Mouse (Mus musculus) heart, adult 9 months (tissue): ENCODE data around the gene Pcyt1a.

Source experiments
- DNase-seq, 2 experiments: peaks; one replicate each; pipeline ENCODE4 v3.0.0; 2022; ENCODE audit warnings: low spot score in 2 of 2

Gene Pcyt1a

DNA sequence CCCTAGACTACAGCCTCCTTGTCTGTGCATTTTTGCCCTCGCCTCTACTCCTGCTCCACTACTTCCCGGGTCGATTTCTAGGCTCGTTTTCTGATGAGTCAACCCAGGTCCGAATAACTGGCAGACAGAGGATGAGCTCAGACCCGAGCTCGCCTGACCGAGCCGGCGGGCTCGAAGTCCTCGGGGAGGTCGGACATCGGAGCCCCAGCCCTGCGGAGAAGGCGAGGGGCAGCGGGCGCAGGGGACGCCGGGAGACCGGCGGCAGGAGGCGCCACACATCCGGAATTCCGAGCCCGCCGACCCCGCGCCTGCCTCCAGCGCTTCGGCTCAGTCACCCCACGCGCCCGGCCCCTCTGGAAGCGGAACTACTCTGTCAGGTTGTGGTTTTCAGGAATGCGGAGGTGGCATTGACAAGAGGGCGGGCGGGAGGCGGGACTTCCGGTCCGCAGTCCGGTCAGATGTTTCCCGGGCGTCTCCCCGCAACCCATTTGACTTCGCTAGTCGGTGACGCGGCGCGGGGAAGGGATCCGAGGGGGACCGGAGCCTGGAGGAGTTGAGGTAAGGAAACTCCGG is at the start of gene Pcyt1a:
Pcyt1a (plus strand) TSS at position 448 of the 573 bp plus-strand sequence.
- peak; percentile 92 to 93 for DNase-seq

DNA sequence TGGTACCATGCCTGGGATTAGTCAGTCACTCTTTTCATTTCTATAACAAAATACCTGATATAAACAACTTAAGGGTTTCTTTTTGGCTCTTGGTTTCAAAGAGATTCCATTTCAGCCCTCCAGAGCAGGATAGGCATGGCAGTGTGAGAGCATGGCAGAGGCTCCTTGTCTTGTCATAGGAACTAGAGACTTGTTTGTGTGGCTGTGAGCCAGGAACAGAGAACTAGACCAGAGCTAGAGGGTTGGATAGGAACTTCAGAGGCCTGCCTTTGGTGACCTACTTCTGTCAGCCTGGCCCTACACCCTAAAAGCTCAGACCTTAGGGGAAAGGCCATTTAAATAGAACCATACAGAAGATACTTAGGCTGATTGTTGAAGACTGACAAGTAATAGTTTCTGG is 47.8 kb upstream of the Pcyt1a start:
- no peak for DNase-seq

GRCm38 (mm10) chr16:32384885-32385284 is 45.8 kb upstream of the Pcyt1a start:
- no peak for DNase-seq

- no peak for DNase-seq
These were observed 43.9 kb upstream of the Pcyt1a start for GRCm38 (mm10) chr16:32386826-32387225.

DNA sequence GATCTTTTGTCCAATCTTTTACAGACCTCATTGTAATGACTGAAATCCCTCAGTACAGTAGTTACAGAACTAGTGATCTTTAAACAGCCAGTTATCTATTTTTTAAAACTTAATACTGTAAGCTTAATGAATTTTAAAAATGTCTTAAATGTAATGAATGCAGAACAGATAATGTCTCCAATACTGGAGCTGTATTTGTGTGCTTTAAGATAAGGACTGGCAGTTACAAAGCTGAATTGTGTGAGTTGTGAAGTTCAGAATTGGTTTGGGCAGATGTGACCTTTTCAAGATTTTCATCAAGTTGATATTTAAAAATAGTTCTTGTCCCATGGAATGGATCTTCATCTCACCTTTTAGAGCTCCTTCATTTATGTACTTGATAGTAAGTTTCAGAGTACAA is 41.7 kb upstream of the Pcyt1a start:
- no peak for DNase-seq

DNA sequence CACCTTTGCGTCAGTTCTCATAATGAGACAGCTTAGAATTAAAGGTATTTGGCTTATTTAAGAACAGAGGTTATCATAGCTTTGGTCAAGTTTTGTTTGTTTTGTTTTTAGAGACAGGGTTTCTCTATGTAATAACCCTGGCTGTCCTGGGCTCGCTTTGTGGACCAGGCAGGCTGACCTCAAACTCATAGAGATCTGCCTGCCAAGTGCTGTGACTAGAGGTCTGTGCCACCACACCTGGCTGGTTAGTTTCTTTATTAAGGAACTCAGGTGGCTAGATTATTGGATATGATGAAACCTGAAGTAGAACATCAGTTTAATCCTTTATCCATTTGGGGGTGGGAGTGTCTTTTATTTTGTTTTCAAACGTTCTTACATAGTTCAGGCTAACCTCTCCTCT is 40.9 kb upstream of the Pcyt1a start:
- DNase-seq: no peak

GRCm38 (mm10) chr16:32390882-32391281 is 39.8 kb upstream of the Pcyt1a start:
- DNase-seq: no peak

DNA sequence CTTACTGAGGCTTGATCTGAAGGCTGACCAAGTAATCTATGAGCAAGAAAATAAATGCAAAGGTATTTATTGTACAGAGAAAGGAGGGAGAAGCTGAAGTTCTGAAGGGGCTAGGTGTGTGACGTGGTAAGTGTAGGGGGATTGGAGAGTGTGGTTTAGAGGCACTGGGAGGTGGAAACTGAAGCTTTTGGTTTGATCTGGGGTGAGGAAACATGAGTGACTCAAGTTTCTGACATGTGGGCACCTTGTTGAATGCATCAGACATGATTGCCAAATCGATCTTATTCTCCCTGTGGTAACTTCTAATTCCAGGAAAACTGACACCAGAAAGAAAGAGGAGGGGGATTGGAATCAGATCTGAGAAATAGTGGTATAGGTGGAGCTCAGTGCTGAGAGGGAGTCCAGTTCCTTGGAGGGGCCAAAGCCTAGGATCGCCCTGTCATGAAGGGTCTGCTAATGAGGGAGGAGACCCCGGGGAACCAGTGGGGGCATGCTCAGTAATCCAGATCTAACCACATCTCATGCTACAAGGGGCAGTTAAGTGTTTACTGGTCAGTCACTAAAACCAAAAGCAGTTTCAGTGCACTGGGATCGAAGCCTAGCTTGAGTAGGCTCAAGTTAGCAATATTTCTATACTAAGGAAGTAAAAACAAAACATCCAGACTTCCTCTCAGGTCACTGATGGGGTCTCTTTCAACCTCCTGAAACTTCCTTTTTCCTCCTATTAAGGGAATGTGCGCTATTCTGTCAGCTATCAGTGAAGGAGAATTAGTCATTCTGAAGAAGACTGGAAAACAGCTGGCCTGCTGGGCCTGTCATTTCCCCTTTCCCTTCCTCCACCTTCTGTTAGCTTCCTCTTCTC is 34.8 kb upstream of the Pcyt1a start:
- DNase-seq: peak in 1 of 2 experiments; percentile 57

GRCm38 (mm10) chr16:32396541-32396835 is 34.2 kb upstream of the Pcyt1a start:
- DNase-seq: peak in 1 of 2 experiments; percentile 39

DNA sequence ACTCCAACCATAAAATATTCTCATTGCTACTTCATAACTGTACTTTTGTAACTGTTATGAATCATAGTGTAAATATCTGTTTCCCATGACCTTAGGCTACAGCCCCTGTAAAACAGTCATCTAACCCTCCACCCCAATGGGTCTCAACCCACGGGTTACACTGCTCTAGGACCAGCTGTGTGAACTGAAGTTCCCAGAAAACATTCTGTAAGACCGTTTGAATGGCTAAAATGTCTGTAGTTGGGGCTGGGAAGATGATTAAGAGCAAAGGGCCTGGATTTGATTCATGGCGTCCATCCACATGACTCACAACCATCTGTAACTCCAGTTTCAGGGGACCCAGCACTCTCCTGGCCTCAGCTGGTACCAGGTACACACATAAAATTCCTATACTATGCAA is 32.5 kb upstream of the Pcyt1a start:
- no peak for DNase-seq

- no peak for DNase-seq
These were observed 30.5 kb upstream of the Pcyt1a start, which contains the start of gene Tm4sf19 for GRCm38 (mm10) chr16:32400267-32400666. Gene Tm4sf19 (plus strand): TSS chr16:32400506.

DNA sequence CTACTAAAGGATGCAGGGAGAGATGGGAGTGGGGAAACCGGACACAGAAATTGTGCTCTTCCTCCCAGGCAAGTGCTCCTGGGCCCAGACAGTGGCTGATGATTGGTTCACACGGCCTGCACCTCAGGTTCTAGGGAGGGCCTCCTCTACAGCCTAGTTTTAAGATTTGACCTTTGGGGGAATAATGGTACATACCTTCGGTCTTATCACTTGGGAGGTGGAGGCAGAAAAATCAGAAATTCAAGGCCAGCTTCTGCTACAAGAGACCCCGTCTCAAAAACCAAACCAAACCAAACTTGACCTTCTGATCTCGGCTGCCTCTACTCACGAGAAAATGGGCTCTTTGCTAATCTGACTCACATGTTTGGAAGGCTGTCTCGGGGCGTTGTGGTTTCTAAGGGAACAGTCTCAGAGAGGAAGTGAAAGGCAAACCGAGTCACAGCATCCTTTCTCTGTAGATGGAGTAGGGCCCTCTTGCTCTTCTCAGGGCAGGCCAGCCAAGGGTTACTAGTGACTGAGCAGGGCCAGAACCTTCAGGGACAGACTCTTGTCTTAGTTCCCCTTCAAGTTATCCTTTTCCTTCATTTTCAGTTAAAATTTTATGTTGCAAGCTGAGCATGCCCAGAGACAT is 29.3 kb upstream of the Pcyt1a start:
- peak; percentile 6 to 41 for DNase-seq

GRCm38 (mm10) chr16:32402818-32403217 is 27.9 kb upstream of the Pcyt1a start:
- no peak for DNase-seq

- DNase-seq: no peak
These were observed 25.0 kb upstream of the Pcyt1a start for GRCm38 (mm10) chr16:32405716-32406115.

- no peak for DNase-seq
These were observed 24.1 kb upstream of the Pcyt1a start for GRCm38 (mm10) chr16:32406671-32407070.

DNA sequence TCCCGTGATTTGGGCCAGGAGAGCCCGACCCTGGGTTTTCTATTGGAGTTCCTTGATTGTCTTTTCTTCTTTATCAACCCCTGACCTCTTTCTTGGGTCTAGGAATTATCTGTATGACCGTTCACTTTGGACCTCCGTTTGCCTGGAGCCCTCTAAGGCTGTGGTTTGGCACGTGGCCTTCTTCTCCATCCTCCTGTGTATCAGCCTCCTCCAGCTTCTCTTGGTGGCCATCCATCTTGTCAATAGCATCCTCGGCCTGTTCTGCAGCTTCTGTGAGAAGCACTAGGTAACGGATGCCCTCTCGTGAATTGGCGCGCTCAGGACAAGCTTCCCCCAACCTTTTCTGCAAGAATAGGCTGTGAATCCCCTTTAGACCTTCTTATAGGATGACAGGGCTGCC is 23.0 kb upstream of the Pcyt1a start:
- DNase-seq: no peak

DNA sequence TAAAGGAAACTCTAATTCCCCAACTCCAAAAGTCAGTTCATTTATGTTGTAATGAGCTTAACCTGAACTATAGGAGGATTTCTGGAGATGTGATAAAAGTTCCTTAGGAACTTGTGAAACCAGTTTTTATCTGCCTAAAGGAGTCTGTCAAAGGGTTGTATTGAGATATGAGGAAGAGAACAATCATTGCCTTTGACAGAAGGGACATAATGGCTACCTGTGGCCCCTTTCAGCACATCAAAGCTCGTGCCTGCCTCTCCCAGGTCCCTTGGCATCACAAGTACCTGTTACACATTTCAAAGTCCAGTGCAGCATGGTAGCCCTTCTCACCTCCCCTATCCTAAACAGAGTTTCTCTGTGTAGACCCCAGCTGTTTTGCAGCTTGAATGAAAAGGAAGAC is 13.3 kb upstream of the Pcyt1a start:
- DNase-seq: no peak

DNA sequence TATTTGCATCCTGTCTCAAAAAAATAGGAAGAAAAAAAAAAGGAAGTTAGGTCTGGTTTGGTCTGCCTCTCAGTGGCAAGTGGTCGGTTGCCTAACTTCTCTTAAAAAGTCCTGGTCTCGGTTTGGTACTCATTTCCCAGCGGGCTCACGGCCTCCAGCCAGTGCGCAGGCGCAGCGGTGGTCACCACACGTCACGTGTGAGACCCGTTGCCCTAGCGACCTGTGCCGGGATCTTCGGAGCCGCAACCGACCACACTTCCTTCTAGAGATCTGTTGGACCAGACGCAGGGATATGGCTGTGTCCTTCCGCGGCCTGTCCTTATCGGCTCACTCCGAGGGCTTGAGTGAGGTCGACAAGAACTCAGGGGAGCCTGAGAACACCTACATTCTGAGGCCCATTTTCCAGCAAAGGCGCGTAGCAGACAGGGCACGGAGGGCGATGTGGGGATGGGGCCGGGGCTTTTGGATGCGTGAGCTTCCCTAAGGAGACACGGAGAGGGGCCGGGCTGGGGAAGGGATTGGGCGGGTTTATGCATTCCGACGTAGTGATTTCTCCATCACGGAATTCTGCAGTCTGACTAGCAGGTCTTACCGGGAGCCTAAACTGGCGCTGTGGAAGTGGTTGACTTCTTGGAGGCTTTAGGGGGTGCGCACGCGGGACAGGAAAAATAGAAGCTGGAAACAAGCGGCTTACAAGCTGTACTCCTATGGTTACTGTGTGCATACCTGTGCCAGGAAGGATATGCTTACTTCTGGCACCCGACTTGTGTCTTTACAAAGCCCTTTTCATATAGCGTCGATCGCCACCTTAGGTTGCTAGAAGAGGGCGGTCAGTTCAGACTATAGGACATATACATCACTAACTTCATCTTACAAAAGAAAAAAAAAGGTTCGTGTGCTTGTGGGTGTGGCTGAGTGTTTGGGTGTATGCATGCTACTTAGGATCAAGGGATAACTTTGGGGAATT is 10.9 kb upstream of the Pcyt1a start, which contains the start of gene Tctex1d2:
Tctex1d2 (plus strand) TSS at position 186 of the 967 bp plus-strand sequence.
- peak; percentile 96 to 98 for DNase-seq

DNA sequence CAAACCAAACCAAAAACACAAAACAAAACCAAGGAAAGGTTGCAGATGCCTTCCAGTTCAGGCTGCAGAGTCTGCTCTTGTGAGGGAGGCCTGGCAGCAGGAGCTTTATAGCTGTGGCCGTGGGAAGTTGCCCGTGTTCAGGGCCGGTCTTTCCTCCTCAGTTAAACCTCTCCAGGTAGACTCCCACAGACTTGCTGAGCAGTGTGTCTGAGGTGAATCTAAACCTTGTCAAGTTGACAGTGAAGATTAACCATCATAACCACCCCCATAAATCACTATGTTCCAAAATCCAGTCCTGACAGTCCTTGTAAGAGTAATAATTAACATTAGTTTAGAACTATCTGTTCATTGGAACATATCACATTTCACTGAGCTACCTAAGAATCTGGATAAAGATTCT is 3.2 kb upstream of the Pcyt1a start:
- no peak for DNase-seq

- DNase-seq: no peak
These were observed 398 bp downstream of the Pcyt1a start for GRCm38 (mm10) chr16:32431047-32431591.

DNA sequence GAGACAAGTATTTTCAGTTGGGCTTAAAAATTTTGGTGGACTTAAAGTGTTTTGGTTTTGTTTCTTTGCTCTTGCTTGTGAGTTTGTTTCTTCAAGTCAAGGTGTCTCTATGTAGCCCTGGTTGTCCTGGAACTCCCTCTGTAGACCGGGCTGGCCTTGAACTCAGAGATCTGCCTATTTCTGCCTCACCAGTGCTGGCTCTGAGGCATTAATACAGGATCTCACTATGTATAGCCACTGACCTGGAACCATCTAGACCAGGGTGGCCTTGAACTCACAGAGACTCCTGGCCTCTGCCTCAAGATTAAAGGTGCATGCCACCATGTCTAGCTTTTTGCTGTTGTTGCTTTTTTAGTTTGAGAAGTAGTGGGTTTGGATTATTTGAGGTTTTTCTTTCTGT is 1.2 kb downstream of the Pcyt1a start:
- no peak for DNase-seq
